Mouse (Mus musculus) hindbrain, embryonic 12.5 days (tissue): ENCODE data around the gene Snx21. TPM values are rescaled to one million over a fixed set of nuclear protein-coding genes. Genes with fewer than 3 reads are reported as not detected.

Source experiments
- ATAC-seq: fragments of 200-750 bp; cut with Nextera tagmentation; 2 replicates; pipeline ENCODE4 v1.8.0; 2017; ENCODE audit warnings: moderate TSS enrichment; ENCODE audit not compliant: low FRiP score
- H3K27ac ChIP-seq: fragments of 300-500 bp; sonication (generic); 2 replicates; pipeline ENCODE4 v1.5.1; 2016; ENCODE audit warnings: mild to moderate bottlenecking
- H3K27me3 ChIP-seq: fragments of 300-500 bp; sonication (generic); 2 replicates; pipeline ENCODE4 v1.6.1; 2016; ENCODE audit warnings: mild to moderate bottlenecking
- H3K36me3 ChIP-seq: fragments of 300-500 bp; sonication (generic); 2 replicates; pipeline ENCODE4 v1.6.1; 2016; ENCODE audit warnings: mild to moderate bottlenecking
- H3K4me1 ChIP-seq: fragments of 300-500 bp; sonication (generic); 2 replicates; pipeline ENCODE4 v1.6.1; 2016
- H3K4me2 ChIP-seq: fragments of 300-500 bp; sonication (generic); replicated peaks from 2 replicates; pipeline ENCODE4 v1.6.1; 2016; ENCODE audit warnings: mild to moderate bottlenecking
- H3K4me3 ChIP-seq: fragments of 300-500 bp; sonication (generic); 2 replicates; pipeline ENCODE4 v1.5.1; 2016; ENCODE audit warnings: mild to moderate bottlenecking
- H3K9ac ChIP-seq: fragments of 300-500 bp; sonication (generic); 2 replicates; pipeline ENCODE4 v1.6.1; 2016; ENCODE audit warnings: mild to moderate bottlenecking, moderate library complexity
- H3K9me3 ChIP-seq: fragments of 300-500 bp; sonication (generic); replicated peaks from 2 replicates; pipeline ENCODE4 v1.6.1; 2016; ENCODE audit warnings: mild to moderate bottlenecking
- WGBS: fragments of 180-500 bp; shearing (Covaris S2); methylation state at CpG from one replicate; pipeline ENCODE4 v1.1.7; 2016; 5-methylcytosine and 5-hydroxymethylcytosine counted together
- polyA plus RNA-seq: library from polyadenylated mRNA; unstranded; fragments of >200 nt; fragmentation: Nextera tagmentation; extraction: Ambion mirVana; gene quantifications from 2 replicates; pipeline ENCODE4 v1.2.1, GENCODE M21; 2016

Gene Snx21
- polyA plus RNA-seq, 1 experiment from 2014 or later = 15.0 TPM

GRCm38 (mm10) chr2:164803921-164804313 lies 18.3 kb downstream of the Snx21 start:
- Histone ChIP-seq H3K9me3 (no peaks in the 10 kb centered on the region), H3K9ac (peak overlapping the region; percentile 82), H3K27ac (no peak overlapping the region), H3K4me1 (peaks cover 25% of the 10 kb centered on the region), H3K4me3 (peak overlapping the region; percentile 82), H3K36me3 (peaks cover 27% of the 10 kb centered on the region), H3K4me2 (peak overlapping the region; percentile 80), H3K27me3 (no peaks in the 10 kb centered on the region)
- ATAC-seq = no peak
- WGBS = 45% methylated on average over 1 of the region's 1 CpGs

- Histone ChIP-seq H3K27ac (peak within 1 kb of the TSS; percentile 92), H3K27me3 (no peaks in the 10 kb centered on the region), H3K4me1 (peaks cover 25% of the 10 kb centered on the region), H3K4me3 (peak within 1 kb of the TSS; percentile 82), H3K9me3 (no peaks in the 10 kb centered on the region), H3K4me2 (peak within 1 kb of the TSS; percentile 85), H3K9ac (peak within 1 kb of the TSS; percentile 84), H3K36me3 (peaks cover 24% of the 10 kb centered on the region)
- under 1% methylated on average over 47 of the region's 47 CpGs for WGBS
- ATAC-seq = peak; percentile 95
Observed at GRCm38 (mm10) chr2:164804533-164805331, 19.1 kb downstream of the Snx21 start, which contains the start of the genes Acot8 and Zswim3. TSS of gene Acot8 (minus strand) at chr2:164804882. TSS of gene Zswim3 (plus strand) at chr2:164805098.

GRCm38 (mm10) chr2:164805332-164805718 lies 19.7 kb downstream of the Snx21 start:
- Histone ChIP-seq H3K4me2 (peak overlapping the region; percentile 85), H3K4me1 (peaks cover 25% of the 10 kb centered on the region), H3K9ac (peak overlapping the region; percentile 84), H3K9me3 (no peaks in the 10 kb centered on the region), H3K4me3 (peak overlapping the region; percentile 82), H3K27me3 (no peaks in the 10 kb centered on the region), H3K27ac (peak overlapping the region; percentile 92), H3K36me3 (peaks cover 21% of the 10 kb centered on the region)
- WGBS = 2% methylated on average over 21 of the region's 21 CpGs
- ATAC-seq = peak; percentile 62

GRCm38 (mm10) chr2:164806614-164807013 lies 21.0 kb downstream of the Snx21 start:
- no peak overlapping the region for H3K4me3 ChIP-seq
- peaks cover 25% of the 10 kb centered on the region for H3K4me1 ChIP-seq

GRCm38 (mm10) chr2:164813557-164813956 lies 27.9 kb downstream of the Snx21 start:
- WGBS = 67% methylated on average over 2 of the region's 2 CpGs
- H3K4me1 ChIP-seq = no peaks in the 10 kb centered on the region; the same call in 1 of the 2 replicates

More at GRCm38 (mm10) chr2:164806614-164807013, 21.0 kb downstream of the Snx21 start:
- no peak for ATAC-seq
- H3K9me3 ChIP-seq = no peaks in the 10 kb centered on the region
- H3K27me3 ChIP-seq = no peaks in the 10 kb centered on the region
- peaks cover 14% of the 10 kb centered on the region for H3K36me3 ChIP-seq
- no peak overlapping the region for H3K27ac ChIP-seq
- no peak overlapping the region for H3K4me2 ChIP-seq
- 0 out of 2 replicates have a peak overlapping the region, but pooled peaks have one; percentile 18 for H3K9ac ChIP-seq
- 81% methylated on average over 7 of the region's 7 CpGs for WGBS

GRCm38 (mm10) chr2:164815348-164815747 lies 29.7 kb downstream of the Snx21 start:
- no peak for ATAC-seq
- Histone ChIP-seq H3K27me3 (no peaks in the 10 kb centered on the region), H3K4me3 (no peak overlapping the region), H3K9ac (no peak overlapping the region), H3K9me3 (no peaks in the 10 kb centered on the region), H3K4me1 (no peaks in the 10 kb centered on the region; the same call in 1 of the 2 replicates), H3K27ac (no peak overlapping the region), H3K36me3 (peaks cover 11% of the 10 kb centered on the region), H3K4me2 (no peak overlapping the region)
- WGBS = 91% methylated on average over 5 of the region's 5 CpGs

More at GRCm38 (mm10) chr2:164813557-164813956, 27.9 kb downstream of the Snx21 start:
- Histone ChIP-seq H3K27me3 (no peaks in the 10 kb centered on the region), H3K4me2 (no peak overlapping the region), H3K27ac (no peak overlapping the region), H3K9ac (no peak overlapping the region), H3K9me3 (no peaks in the 10 kb centered on the region), H3K36me3 (peaks cover 17% of the 10 kb centered on the region), H3K4me3 (no peak overlapping the region)
- no peak for ATAC-seq

GRCm38 (mm10) chr2:164815821-164816220 lies 30.2 kb downstream of the Snx21 start:
- 91% methylated on average over 8 of the region's 8 CpGs for WGBS
- H3K4me3 ChIP-seq = no peak overlapping the region
- H3K27ac ChIP-seq = no peak overlapping the region
- no peaks in the 10 kb centered on the region for H3K27me3 ChIP-seq
- no peaks in the 10 kb centered on the region; the same call in 1 of the 2 replicates for H3K4me1 ChIP-seq
- no peak overlapping the region for H3K9ac ChIP-seq
- peaks cover 16% of the 10 kb centered on the region for H3K36me3 ChIP-seq
- ATAC-seq = no peak
- H3K9me3 ChIP-seq = no peaks in the 10 kb centered on the region
- H3K4me2 ChIP-seq = no peak overlapping the region

GRCm38 (mm10) chr2:164817206-164817605 lies 31.6 kb downstream of the Snx21 start:
- H3K4me2 ChIP-seq = no peak overlapping the region
- no peaks in the 10 kb centered on the region for H3K27me3 ChIP-seq
- no peak overlapping the region for H3K27ac ChIP-seq
- no peak overlapping the region for H3K9ac ChIP-seq
- peaks cover 25% of the 10 kb centered on the region for H3K36me3 ChIP-seq
- H3K9me3 ChIP-seq = no peaks in the 10 kb centered on the region
- H3K4me3 ChIP-seq = no peak overlapping the region
- 79% methylated on average over 6 of the region's 6 CpGs for WGBS
- peaks cover 2% of the 10 kb centered on the region for H3K4me1 ChIP-seq
- no peak for ATAC-seq

- no peak overlapping the region for H3K4me3 ChIP-seq
- WGBS = 70% methylated on average over 5 of the region's 5 CpGs
Observed at GRCm38 (mm10) chr2:164817703-164818102, 32.1 kb downstream of the Snx21 start.

GRCm38 (mm10) chr2:164821060-164821459 lies 35.4 kb downstream of the Snx21 start:
- no peaks in the 10 kb centered on the region for H3K9me3 ChIP-seq
- no peak overlapping the region for H3K4me3 ChIP-seq
- 90% methylated on average over 6 of the region's 6 CpGs for WGBS
- ATAC-seq = no peak
- no peak overlapping the region for H3K9ac ChIP-seq
- H3K36me3 ChIP-seq = peaks cover 31% of the 10 kb centered on the region
- H3K27me3 ChIP-seq = no peaks in the 10 kb centered on the region
- no peak overlapping the region for H3K27ac ChIP-seq
- H3K4me2 ChIP-seq = no peak overlapping the region
- H3K4me1 ChIP-seq = peaks cover 13% of the 10 kb centered on the region

More at GRCm38 (mm10) chr2:164817703-164818102, 32.1 kb downstream of the Snx21 start:
- Histone ChIP-seq H3K4me2 (no peak overlapping the region), H3K9ac (no peak overlapping the region), H3K9me3 (no peaks in the 10 kb centered on the region), H3K36me3 (peaks cover 25% of the 10 kb centered on the region), H3K27me3 (no peaks in the 10 kb centered on the region), H3K27ac (no peak overlapping the region), H3K4me1 (peaks cover 6% of the 10 kb centered on the region)
- ATAC-seq = no peak

GRCm38 (mm10) chr2:164822636-164823165 lies 37.1 kb downstream of the Snx21 start, which contains the start of gene Zswim1:
TSS of gene Zswim1 (plus strand) at chr2:164822686.
- H3K36me3 ChIP-seq = peaks cover 47% of the 10 kb centered on the region
- H3K27ac ChIP-seq = peak within 1 kb of the TSS; percentile 93
- no peaks in the 10 kb centered on the region for H3K27me3 ChIP-seq
- no peaks in the 10 kb centered on the region for H3K9me3 ChIP-seq
- H3K4me2 ChIP-seq = peak within 1 kb of the TSS; percentile 57
- peak within 1 kb of the TSS; percentile 72 for H3K9ac ChIP-seq
- H3K4me1 ChIP-seq = peaks cover 13% of the 10 kb centered on the region
- WGBS = 2% methylated on average over 32 of the region's 32 CpGs
- H3K4me3 ChIP-seq = peak within 1 kb of the TSS; percentile 71
- ATAC-seq = peak; percentile 99

- peak overlapping the region; percentile 93 for H3K27ac ChIP-seq
- peak overlapping the region; percentile 72 for H3K9ac ChIP-seq
- peaks cover 52% of the 10 kb centered on the region for H3K36me3 ChIP-seq
- H3K4me2 ChIP-seq = peak overlapping the region; percentile 57
- WGBS = 2% methylated on average over 10 of the region's 10 CpGs
- H3K9me3 ChIP-seq = no peaks in the 10 kb centered on the region
- H3K27me3 ChIP-seq = no peaks in the 10 kb centered on the region
- H3K4me3 ChIP-seq = peak overlapping the region; percentile 71
- H3K4me1 ChIP-seq = peaks cover 13% of the 10 kb centered on the region
- peak; percentile 83 for ATAC-seq
Observed at GRCm38 (mm10) chr2:164823181-164823585, 37.6 kb downstream of the Snx21 start.
